Mouse (Mus musculus) midbrain, embryonic 13.5 days (tissue): ENCODE data around the gene Syce3. TPM values are rescaled to one million over a fixed set of nuclear protein-coding genes. Genes with fewer than 3 reads are reported as not detected.

Experiments
- ATAC-seq: fragments of 200-750 bp; cut with Nextera tagmentation; 2 replicates; pipeline ENCODE4 v1.8.0; 2017; ENCODE audit warnings: mild to moderate bottlenecking, moderate TSS enrichment, moderate library complexity
- H3K27ac ChIP-seq: fragments of 300-500 bp; sonication (generic); 2 replicates; pipeline ENCODE4 v1.5.1; 2015; ENCODE audit warnings: inconsistent platforms, mild to moderate bottlenecking, moderate library complexity
- H3K27me3 ChIP-seq: fragments of 300-500 bp; sonication (generic); 2 replicates; pipeline ENCODE4 v1.6.1; 2015; ENCODE audit warnings: mild to moderate bottlenecking, inconsistent platforms
- H3K36me3 ChIP-seq: fragments of 300-500 bp; sonication (generic); 2 replicates; pipeline ENCODE4 v1.6.1; 2015; ENCODE audit warnings: mild to moderate bottlenecking, inconsistent platforms
- H3K4me1 ChIP-seq: fragments of 300-500 bp; sonication (generic); replicated peaks from 2 replicates; pipeline ENCODE4 v1.6.1; 2015; ENCODE audit warnings: inconsistent platforms
- H3K4me2 ChIP-seq: fragments of 300-500 bp; sonication (generic); replicated peaks from 2 replicates; pipeline ENCODE4 v1.6.1; 2015; ENCODE audit warnings: moderate library complexity, mild to moderate bottlenecking, inconsistent platforms
- H3K4me3 ChIP-seq: fragments of 300-500 bp; sonication (generic); replicated peaks from 2 replicates; pipeline ENCODE4 v1.5.1; 2015; ENCODE audit warnings: mild to moderate bottlenecking, inconsistent platforms
- H3K9ac ChIP-seq: fragments of 300-500 bp; sonication (generic); replicated peaks from 2 replicates; pipeline ENCODE4 v1.6.1; 2015; ENCODE audit warnings: mild to moderate bottlenecking, inconsistent platforms
- H3K9me3 ChIP-seq: fragments of 300-500 bp; sonication (generic); 2 replicates; pipeline ENCODE4 v1.6.1; 2016; ENCODE audit warnings: mild to moderate bottlenecking, inconsistent platforms
- WGBS: fragments of 180-500 bp; shearing (Covaris S2); methylation state at CpG from one replicate; pipeline ENCODE4 v1.1.7; 2015; 5-methylcytosine and 5-hydroxymethylcytosine counted together
- polyA plus RNA-seq: library from polyadenylated mRNA; unstranded; fragments of >200 nt; fragmentation: Nextera tagmentation; extraction: Ambion mirVana; gene quantifications from 2 replicates; pipeline ENCODE4 v1.2.1, GENCODE M21; 2015

Syce3 gene
- polyA plus RNA-seq, 1 experiment from 2014 or later, result not detected

- 13% methylated on average over 42 of the region's 46 CpGs for WGBS
- Histone ChIP-seq H3K27ac (no peak overlapping the region), H3K27me3 (peaks cover 51% of the 10 kb centered on the region), H3K9ac (peak overlapping the region; percentile 58), H3K4me2 (peak overlapping the region; percentile 64), H3K4me1 (peaks cover 29% of the 10 kb centered on the region), H3K36me3 (no peaks in the 10 kb centered on the region), H3K4me3 (peak overlapping the region; percentile 38), H3K9me3 (no peaks in the 10 kb centered on the region)
- no peak for ATAC-seq
Observed at GRCm38 (mm10) chr15:89377938-89378828, 32.1 kb downstream of the Syce3 start.

GRCm38 (mm10) chr15:89377362-89377761, 32.9 kb downstream of the Syce3 start:
- WGBS, result 7% methylated on average over 18 of the region's 18 CpGs
- no peak for ATAC-seq
- H3K9ac ChIP-seq, result no peak overlapping the region
- H3K4me2 ChIP-seq, result no peak overlapping the region
- peaks cover 37% of the 10 kb centered on the region for H3K4me1 ChIP-seq
- H3K27me3 ChIP-seq, result peaks cover 51% of the 10 kb centered on the region
- no peak overlapping the region for H3K27ac ChIP-seq
- no peaks in the 10 kb centered on the region for H3K9me3 ChIP-seq
- peaks cover 4% of the 10 kb centered on the region for H3K36me3 ChIP-seq
- no peak overlapping the region for H3K4me3 ChIP-seq

DNA sequence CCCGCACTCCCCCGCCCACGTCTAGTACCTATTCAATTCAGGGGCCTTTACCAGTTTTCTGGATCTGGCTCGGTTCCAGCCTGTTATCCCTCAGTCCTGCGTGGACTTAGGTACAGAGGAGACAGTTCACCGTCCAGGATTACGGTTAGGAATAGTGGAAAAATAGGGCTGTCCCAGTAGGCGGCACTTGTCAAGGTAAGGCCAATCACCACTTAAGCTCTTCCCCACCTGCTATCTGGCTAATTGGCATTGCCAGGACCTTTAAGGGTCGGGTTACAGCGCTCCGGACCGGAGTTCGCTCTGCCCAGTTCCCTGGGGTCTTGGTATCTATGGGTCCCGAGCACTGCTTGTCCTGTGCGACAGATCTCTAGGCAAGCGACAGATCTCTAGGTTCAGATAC, 33.3 kb downstream of the Syce3 start, which contains the start of gene Tymp:
Gene Tymp (minus strand): TSS at position 83 of the 400 bp plus-strand sequence.
- Histone ChIP-seq H3K27ac (no peak within 1 kb of the TSS), H3K4me2 (no peak within 1 kb of the TSS), H3K27me3 (peaks cover 51% of the 10 kb centered on the region), H3K9ac (no peak within 1 kb of the TSS), H3K4me1 (peaks cover 39% of the 10 kb centered on the region), H3K36me3 (peaks cover 8% of the 10 kb centered on the region), H3K4me3 (no peak within 1 kb of the TSS), H3K9me3 (no peaks in the 10 kb centered on the region)
- no peak for ATAC-seq
- WGBS, result 27% methylated on average over 16 of the region's 16 CpGs

DNA sequence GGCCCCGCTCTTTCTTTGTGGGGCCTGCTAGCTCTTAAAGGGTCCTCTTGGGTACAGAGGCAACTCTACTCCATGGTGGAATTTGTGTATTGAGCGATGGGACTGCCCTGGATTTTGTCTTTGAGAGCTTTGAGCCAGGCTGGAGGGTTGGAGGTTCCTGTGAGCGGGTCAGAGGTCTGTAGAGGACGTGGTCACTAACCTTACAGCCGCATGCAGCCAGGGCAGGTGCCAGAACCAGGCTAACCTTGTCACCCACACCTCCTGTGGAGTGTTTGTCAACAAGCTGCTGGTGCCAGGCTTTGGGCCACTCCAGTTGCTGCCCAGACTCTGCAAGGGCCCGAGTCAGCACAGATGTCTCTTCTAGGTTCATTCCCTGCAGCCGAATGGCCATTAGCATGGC, 34.3 kb downstream of the Syce3 start:
- Histone ChIP-seq H3K27ac (no peak overlapping the region), H3K4me1 (peaks cover 39% of the 10 kb centered on the region), H3K9ac (no peak overlapping the region), H3K4me2 (no peak overlapping the region), H3K9me3 (no peaks in the 10 kb centered on the region), H3K36me3 (peaks cover 17% of the 10 kb centered on the region), H3K4me3 (no peak overlapping the region), H3K27me3 (peaks cover 51% of the 10 kb centered on the region)
- ATAC-seq, result no peak
- 82% methylated on average over 7 of the region's 7 CpGs for WGBS

- Histone ChIP-seq H3K4me1 (peaks cover 39% of the 10 kb centered on the region), H3K9me3 (no peaks in the 10 kb centered on the region), H3K9ac (0 out of 2 replicates have a peak overlapping the region, but pooled peaks have one; percentile 14), H3K4me3 (no peak overlapping the region), H3K4me2 (no peak overlapping the region), H3K27me3 (peaks cover 42% of the 10 kb centered on the region), H3K27ac (no peak overlapping the region), H3K36me3 (peaks cover 28% of the 10 kb centered on the region)
- 93% methylated on average over 17 of the region's 17 CpGs for WGBS
- ATAC-seq, result no peak
Observed at GRCm38 (mm10) chr15:89374801-89375534, 35.3 kb downstream of the Syce3 start.

DNA sequence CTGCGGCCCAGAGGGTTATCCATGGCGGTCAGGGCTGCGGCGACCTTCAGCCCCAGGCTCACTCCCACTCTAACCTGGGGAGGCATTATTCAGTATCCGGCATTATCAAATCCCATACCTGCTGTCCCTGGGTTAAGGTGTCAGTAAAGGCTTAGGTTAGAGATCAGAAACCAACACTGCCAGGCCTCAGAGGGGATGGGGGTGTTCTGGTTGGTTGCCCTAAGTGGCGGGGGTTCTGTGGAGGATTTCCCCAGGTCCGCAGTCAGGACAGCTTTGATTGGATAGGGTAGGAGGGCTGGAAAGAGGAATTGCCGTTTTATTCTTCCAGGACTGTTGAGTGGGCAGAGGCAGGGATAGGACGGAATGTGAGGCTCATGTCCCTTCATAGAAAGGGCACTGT, 36.0 kb downstream of the Syce3 start:
- H3K9me3 ChIP-seq, result no peaks in the 10 kb centered on the region
- no peak for ATAC-seq
- 53% methylated on average over 9 of the region's 9 CpGs for WGBS

GRCm38 (mm10) chr15:89373762-89374248, 36.5 kb downstream of the Syce3 start, which contains the start of gene Sco2:
Gene Sco2 (minus strand): TSS chr15:89373846.
- peak within 1 kb of the TSS; percentile 64 for H3K4me3 ChIP-seq
- peak; percentile 89 for ATAC-seq
- peak within 1 kb of the TSS; percentile 71 for H3K4me2 ChIP-seq
- WGBS, result under 1% methylated on average over 42 of the region's 42 CpGs
- peaks cover 31% of the 10 kb centered on the region for H3K4me1 ChIP-seq
- peak within 1 kb of the TSS; percentile 86 for H3K9ac ChIP-seq
- no peaks in the 10 kb centered on the region for H3K9me3 ChIP-seq
- H3K27ac ChIP-seq, result peak within 1 kb of the TSS; percentile 95
- H3K36me3 ChIP-seq, result peaks cover 40% of the 10 kb centered on the region
- peaks cover 30% of the 10 kb centered on the region for H3K27me3 ChIP-seq

More for the DNA sequence above, 36.0 kb downstream of the Syce3 start:
- peaks cover 34% of the 10 kb centered on the region for H3K36me3 ChIP-seq
- peak overlapping the region; percentile 95 for H3K27ac ChIP-seq
- H3K27me3 ChIP-seq, result peaks cover 36% of the 10 kb centered on the region
- H3K4me1 ChIP-seq, result peaks cover 37% of the 10 kb centered on the region
- H3K4me2 ChIP-seq, result peak overlapping the region; percentile 71
- H3K9ac ChIP-seq, result peak overlapping the region; percentile 86
- H3K4me3 ChIP-seq, result peak overlapping the region; percentile 64

- no peaks in the 10 kb centered on the region for H3K9me3 ChIP-seq
- H3K4me2 ChIP-seq, result peak overlapping the region; percentile 71
- 2% methylated on average over 35 of the region's 35 CpGs for WGBS
- H3K27ac ChIP-seq, result peak overlapping the region; percentile 95
- ATAC-seq, result peak; percentile 85
- H3K4me1 ChIP-seq, result peaks cover 25% of the 10 kb centered on the region
- H3K36me3 ChIP-seq, result peaks cover 46% of the 10 kb centered on the region
- peak overlapping the region; percentile 86 for H3K9ac ChIP-seq
- peaks cover 24% of the 10 kb centered on the region for H3K27me3 ChIP-seq
- H3K4me3 ChIP-seq, result peak overlapping the region; percentile 64
Observed at GRCm38 (mm10) chr15:89373027-89373761, 37.1 kb downstream of the Syce3 start.

DNA sequence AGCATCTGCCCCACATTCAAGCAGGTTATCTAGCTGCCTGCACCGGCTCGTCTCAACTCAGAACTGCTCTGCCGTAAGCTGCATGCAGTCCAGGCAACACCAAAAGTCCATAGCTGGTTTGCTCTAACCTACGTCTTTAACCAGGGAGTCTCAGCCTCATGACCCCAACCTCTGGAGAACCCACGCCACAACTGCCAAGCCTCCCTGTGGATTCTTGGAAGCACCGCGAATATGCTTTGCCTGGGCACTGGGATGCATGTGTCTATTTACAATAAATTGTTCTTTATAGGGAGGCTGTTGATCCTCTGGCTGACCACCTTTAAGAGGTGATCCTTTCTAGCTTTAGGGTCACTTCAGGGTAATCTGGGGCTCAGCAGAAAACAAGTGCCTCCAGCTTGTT, 37.8 kb downstream of the Syce3 start:
- peaks cover 18% of the 10 kb centered on the region for H3K27me3 ChIP-seq
- WGBS, result 84% methylated on average over 7 of the region's 7 CpGs
- H3K36me3 ChIP-seq, result peaks cover 53% of the 10 kb centered on the region
- H3K9me3 ChIP-seq, result no peaks in the 10 kb centered on the region
- peak overlapping the region; percentile 86; the same call in 1 of the 2 replicates for H3K9ac ChIP-seq
- H3K4me2 ChIP-seq, result peak overlapping the region; percentile 71
- H3K27ac ChIP-seq, result 0 out of 2 replicates have a peak overlapping the region, but pooled peaks have one; percentile 95
- peak overlapping the region; percentile 64 for H3K4me3 ChIP-seq
- no peak for ATAC-seq
- H3K4me1 ChIP-seq, result peaks cover 24% of the 10 kb centered on the region

- Histone ChIP-seq H3K9ac (no peak overlapping the region), H3K4me2 (no peak overlapping the region), H3K27me3 (peaks cover 13% of the 10 kb centered on the region), H3K4me3 (no peak overlapping the region), H3K9me3 (no peaks in the 10 kb centered on the region), H3K27ac (no peak overlapping the region), H3K4me1 (peaks cover 20% of the 10 kb centered on the region), H3K36me3 (peaks cover 57% of the 10 kb centered on the region)
- ATAC-seq, result no peak
- 91% methylated on average over 13 of the region's 13 CpGs for WGBS
Observed at GRCm38 (mm10) chr15:89372068-89372467, 38.2 kb downstream of the Syce3 start.

DNA sequence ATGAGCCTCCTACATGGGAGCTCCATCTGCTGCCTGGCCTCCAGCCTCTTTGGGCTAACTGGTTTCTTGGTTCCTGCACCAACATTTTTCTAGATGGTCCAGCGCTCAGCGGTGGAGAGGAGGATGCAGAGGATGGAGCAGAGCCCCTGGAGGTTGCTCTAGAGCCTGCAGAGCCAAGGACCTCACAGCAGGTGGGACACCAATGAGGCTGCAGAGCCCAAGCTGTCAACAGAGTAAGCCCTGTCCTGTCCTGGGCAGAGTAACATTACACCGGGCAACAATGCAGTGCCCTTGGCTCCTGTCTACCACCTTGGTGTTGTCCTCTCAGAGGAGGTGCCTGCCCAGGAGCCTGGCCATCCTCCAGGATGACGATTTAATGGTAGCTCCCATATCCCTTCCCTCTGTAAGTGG, 45.2 kb downstream of the Syce3 start:
- ATAC-seq, result no peak
- Histone ChIP-seq H3K9me3 (no peaks in the 10 kb centered on the region), H3K27me3 (no peaks in the 10 kb centered on the region), H3K4me3 (no peak overlapping the region), H3K9ac (no peak overlapping the region), H3K4me1 (no peaks in the 10 kb centered on the region), H3K36me3 (peaks cover 100% of the 10 kb centered on the region), H3K27ac (no peak overlapping the region), H3K4me2 (no peak overlapping the region)
- WGBS, result 95% methylated on average over 4 of the region's 4 CpGs
